Mouse (Mus musculus): ENCODE results near the gene Smagp.

DNA sequence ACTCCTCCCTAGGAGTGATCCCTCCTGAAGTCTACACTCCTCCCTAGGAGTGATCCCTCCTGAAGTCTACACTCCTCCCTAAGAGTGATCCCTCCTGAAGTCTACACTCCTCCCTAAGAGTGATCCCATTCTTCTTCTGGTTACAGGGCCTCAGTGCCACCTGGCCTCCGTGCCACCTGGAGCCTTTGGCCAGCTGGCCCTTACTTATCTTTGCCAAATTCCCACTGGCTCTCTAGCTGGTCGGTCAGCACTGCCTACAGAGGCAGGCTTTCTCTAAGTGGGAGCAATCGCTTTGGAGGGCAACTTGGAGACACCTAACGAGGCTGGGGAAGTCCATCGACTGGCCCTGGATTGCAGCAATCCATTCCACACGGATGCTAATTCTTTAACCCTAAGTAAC, 9.4 kb upstream of the Smagp start:
- TF ChIP-seq CTCF (IDR thresholded peaks at IDR 0.05; ENCODE audit: insufficient read depth, low read length) (no peak), POLR2A (IDR thresholded peaks at IDR 0.05; ENCODE audit: borderline replicate concordance, extremely low read depth, low read depth, low read length) (no peak)
